Mouse (Mus musculus) hindlimb bud, embryonic 11.5 days (tissue): ENCODE data around the gene Hyal2.

Source experiments
- DNase-seq: peaks from one replicate; pipeline ENCODE4 v3.0.0-alpha.2; 2012; ENCODE audit warnings: low read depth, low spot score; ENCODE audit errors: extremely low spot score

The Hyal2 gene

GRCm38 (mm10) chr9:107607653-107608245 is 40.0 kb downstream of the Hyal2 start:
- no peak for DNase-seq

GRCm38 (mm10) chr9:107608741-107609432 is 41.1 kb downstream of the Hyal2 start, which contains the start of gene Sema3b:
Gene Sema3b (minus strand): TSS chr9:107609229.
- no peak for DNase-seq

GRCm38 (mm10) chr9:107609433-107609830 is 41.7 kb downstream of the Hyal2 start:
- no peak for DNase-seq

- DNase-seq, result no peak
These were observed 43.9 kb downstream of the Hyal2 start for GRCm38 (mm10) chr9:107611456-107612190.

- peak; percentile 83 for DNase-seq
These were observed 44.6 kb downstream of the Hyal2 start for GRCm38 (mm10) chr9:107612191-107612944.

- no peak for DNase-seq
These were observed 45.3 kb downstream of the Hyal2 start for GRCm38 (mm10) chr9:107612945-107613569.

GRCm38 (mm10) chr9:107615035-107615434 is 47.3 kb downstream of the Hyal2 start:
- no peak for DNase-seq

GRCm38 (mm10) chr9:107617461-107617860 is 49.7 kb downstream of the Hyal2 start:
- no peak for DNase-seq

- no peak for DNase-seq
These were observed 50.4 kb downstream of the Hyal2 start for GRCm38 (mm10) chr9:107618098-107618497.

GRCm38 (mm10) chr9:107618778-107619545 is 51.2 kb downstream of the Hyal2 start:
- no peak for DNase-seq

- DNase-seq, result no peak
These were observed 51.8 kb downstream of the Hyal2 start for GRCm38 (mm10) chr9:107619546-107619879.

- no peak for DNase-seq
These were observed 53.2 kb downstream of the Hyal2 start for GRCm38 (mm10) chr9:107620954-107621353.
